Mouse (Mus musculus) kidney, postnatal 25 days (tissue): ENCODE measurements around the gene Ttc12.

ENCODE experiments used
- DNase-seq, 2 experiments: peaks; one replicate each; pipeline ENCODE4 v3.0.0; 2021; ENCODE audit warnings: mixed read lengths in 2 of 2

Gene Ttc12

DNA sequence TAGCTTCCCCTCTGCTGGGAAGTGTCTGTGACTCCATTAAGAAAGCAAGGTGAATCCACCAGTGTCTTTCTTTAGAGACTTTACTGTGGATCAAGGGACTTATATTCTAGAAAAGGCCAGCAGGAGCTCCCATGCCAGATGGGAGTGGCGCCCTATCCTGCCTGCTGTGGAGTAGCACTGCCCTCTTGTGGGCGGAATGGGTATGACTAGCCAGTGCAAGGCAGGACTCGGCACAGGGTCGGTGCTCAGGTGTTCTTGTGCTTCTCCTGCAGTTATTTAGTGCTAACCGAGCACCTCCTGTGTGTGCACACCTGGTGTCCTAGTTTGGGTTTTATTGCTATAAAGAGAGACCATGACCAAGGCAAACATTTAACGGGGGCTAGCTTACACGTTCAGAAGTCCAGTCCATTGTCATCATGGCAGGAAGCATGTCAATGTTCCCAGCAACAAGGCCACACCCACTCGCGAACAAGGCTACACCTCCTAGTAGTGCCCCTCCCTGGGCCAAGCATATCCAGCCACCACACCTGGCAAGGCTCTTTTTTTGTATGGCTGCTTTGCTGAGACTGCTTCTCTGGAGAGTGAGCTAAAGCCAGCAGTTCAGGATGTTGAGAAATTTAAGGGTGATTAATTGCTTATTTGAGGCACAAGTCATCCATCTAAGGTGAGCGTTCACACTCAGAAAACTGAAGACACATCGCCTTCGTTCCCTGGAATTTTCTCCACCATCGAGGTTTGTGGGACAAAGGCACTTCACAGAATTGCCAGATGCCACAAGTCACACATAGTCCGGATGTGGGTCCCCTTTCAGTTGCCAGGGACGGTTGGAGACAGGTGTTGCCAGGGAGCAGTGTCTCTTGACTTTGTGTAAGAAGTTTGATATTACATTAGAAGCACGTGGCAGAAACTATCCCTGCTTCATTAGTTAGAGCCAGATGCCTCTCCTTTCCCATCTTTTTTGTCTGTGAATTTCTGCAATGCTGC is 3.2 kb upstream of the Ttc12 start:
- peak; percentile 84 to 90 for DNase-seq

DNA sequence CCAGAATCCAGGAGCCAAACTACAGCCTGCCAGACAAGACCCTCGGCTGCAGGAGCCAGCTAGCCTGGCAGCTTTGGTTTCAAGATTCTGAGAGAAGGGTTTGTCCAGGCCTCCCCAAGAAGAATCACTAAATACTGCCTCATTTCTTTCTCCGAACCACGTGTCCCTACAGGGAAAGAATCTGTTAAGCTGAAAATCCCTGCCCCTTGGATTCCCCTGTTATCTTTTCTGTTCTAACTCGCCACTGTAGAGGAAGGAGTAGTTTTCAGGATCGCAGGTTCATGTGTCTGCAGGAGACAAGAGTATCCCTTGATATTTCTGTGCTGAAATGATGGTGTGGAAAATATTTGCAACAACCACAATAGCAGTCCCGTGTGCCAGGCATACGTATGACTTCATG is 2.2 kb upstream of the Ttc12 start:
- DNase-seq: no peak

DNA sequence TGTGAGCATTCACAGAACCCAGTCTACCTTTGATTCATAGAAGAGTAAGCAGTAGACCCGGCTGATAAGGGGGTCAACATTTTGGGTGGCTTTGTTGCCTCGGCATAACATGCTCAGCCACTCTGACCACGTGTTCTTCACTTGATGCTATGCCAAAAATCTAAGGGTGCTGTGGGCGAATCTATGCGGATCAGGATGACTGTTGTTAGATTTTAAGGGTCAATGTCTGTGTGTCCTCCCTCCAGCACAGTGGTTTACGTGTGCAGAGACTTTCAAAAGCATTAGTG is 1.6 kb upstream of the Ttc12 start:
- no peak for DNase-seq

DNA sequence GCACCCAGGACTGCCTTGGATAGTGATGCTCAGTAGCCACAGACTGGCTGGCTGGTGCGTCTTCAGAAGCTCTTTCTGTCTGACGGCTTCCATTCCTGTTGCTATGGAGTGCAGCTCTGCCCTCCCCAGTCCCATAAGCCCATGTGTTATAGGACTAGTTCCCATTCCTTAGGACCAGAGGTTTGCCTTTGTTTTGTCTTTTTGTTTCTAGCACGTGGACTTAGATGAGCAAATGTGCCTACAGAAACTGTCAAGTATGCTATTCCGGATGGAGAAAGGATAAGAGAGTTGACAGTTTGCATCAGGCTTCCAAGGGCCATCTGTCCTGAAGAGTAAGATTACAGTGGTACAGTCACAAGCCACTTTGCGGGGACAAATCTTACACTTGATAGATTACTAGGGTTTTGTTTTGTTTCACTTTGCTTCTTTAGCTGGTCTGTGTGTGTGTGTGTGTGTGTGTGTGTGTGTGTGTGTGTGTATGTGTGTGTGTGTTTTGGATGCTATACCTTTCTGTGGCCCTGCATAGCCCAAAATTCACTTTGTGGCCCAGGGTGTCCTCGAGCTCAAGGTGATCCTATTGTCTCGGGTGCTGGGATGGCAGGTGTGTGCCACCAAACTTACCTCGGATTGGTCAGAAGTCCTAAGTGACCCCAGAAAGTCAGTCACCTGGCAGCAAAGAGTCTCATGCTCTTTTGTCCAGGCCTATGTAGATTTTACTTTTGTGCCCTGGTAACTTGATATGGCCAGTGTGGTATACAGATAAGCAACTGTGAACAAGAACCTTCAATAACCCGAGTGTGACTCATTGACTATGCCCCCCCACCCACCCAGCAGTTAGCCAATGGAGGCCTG is 1.0 kb upstream of the Ttc12 start:
- no peak for DNase-seq

DNA sequence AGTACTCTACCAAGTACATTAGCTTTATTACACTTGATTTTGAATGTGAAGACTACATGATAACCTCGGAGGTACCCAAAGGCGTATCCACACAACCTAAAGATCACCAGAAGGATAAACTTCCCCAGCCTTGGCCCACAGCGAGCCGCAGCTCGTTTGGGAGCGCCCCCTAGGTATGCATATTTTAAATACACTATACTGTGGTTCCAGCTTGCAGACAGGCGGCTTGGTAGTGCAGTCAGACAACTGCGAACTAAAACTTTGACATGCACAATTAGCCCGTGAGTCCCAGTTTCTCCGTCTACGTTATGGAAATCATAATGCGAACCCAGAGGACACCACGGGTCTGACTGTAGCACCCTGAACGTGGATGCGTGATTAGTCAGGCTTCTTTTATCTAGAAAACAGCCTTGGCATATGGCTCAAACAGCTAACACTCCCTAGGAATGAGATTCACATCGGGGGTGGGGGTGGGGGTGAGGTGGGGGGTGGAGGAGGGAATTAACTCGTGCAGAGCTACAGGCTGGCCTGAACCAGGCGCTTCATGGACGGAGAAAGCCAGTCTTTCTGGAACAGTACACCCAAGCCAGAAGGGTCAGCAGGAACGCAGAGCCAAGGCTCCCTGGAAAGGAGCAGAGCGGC is 654 bp downstream of the Ttc12 start:
- DNase-seq: peak in 1 of 2 experiments; percentile 60

DNA sequence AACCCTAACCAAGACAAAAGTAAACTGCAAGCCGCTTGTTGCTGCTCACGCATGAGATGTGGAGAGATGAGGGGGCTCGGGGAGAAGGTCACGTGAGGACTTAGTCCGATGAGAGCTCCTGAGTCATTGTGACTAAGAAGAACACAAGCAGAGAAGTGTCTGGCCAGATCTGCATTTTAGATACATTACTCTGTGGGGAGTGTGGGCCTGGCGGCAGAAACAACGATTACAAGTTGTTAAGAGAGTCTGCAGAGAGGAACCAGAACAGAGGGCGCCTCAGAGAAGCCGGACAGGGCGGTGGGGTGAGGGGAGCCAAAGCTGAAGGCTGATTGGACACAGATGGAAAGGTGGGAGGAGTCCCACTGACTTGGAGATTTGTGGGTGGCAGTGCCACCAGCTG is 2.7 kb downstream of the Ttc12 start:
- peak in 1 of 2 experiments; percentile 10 for DNase-seq

DNA sequence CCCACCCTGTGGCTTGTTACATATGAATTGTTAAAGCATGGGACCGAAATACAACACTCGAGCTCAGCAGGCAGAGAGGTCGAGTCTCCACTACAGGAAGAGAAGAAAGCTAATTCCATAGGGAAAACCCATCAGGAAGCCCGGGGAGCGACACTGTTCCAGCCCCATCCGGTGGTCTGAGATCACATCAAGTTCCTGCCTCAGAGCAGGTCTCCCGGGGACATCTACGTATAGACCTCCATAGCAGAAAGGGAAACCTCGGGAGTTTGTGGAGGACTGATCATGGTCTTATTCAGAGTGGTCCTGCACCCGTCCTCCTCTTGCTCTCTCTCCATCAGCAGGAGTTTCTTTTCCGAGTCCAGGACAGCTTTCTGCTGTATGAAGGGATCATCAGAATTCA is 13.9 kb downstream of the Ttc12 start:
- DNase-seq: no peak

DNA sequence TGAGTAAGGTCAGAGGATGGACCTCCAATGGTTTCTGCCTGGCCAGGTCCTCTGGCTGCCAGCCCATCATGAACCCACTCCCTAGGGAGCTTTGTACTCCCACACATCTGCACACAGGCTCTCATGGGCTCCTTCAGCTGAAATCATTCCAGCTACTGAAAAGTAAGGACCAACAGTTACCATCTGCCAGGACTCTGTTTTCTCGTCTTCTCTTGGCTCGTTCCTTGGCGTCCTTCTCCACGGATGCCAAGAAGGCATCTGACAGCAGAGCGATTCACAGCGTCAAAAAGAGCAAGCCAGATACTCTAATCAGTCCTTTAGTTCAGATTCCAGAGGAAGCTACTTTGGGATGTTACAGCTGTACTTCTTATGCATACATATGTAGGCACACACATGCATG is 15.1 kb downstream of the Ttc12 start:
- no peak for DNase-seq

DNA sequence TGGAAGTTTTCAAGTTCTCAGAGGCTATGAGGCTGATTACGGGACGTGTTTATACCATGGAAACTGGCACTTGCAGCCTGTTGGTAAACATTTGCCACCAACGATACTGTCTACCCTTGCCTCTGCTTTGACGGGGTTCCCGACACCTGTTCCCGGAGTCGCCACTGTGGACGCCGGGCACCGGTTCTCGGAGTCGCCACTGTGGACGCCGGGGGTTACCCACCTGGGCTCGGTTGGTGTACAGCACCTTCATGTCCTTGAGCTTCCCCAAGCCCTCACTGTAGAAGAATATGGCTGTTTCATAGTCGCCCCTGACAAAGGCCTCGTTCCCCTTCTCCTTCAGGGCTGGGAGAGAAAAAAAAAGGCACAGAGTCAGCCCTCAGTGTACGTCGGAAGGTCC is 16.0 kb downstream of the Ttc12 start:
- no peak for DNase-seq

DNA sequence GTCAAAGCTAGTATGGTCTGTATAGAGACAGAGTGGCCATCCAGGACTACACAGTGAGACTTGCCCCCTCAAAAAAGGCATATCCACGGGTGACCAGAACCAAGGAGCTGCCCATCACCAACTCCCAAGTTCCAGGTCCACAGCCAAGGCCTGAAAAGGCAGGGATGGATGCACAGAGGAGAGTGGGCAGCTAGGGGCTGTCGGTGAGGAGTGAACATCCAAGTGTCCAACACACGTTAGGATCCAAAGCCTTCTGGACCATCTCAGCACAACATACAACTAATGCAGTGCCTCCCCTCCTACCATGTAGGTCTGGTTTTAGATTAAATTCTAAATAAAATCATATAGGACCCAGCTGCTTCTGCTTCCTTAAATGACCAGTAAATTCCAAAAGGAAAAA is 29.9 kb downstream of the Ttc12 start:
- no peak for DNase-seq

DNA sequence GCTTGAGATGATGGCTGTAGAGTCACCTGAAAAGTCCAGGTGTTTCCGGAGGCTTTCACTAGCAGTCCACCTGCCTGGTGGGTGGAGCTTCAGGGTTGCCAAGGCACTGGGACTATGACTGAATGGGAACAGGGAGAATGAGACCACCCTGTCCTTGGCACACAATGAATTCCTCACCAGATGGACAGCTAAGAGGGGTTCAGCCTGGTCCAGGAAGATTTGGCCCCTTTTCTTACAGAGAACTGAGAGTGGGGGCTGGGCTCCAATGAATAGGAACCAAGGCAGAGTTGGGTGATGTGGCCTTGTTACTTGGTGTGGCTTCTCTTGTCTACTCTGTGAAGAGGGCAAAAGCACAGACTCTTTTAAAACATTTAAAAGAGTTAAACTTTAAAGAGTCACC is 33.6 kb downstream of the Ttc12 start:
- no peak for DNase-seq

DNA sequence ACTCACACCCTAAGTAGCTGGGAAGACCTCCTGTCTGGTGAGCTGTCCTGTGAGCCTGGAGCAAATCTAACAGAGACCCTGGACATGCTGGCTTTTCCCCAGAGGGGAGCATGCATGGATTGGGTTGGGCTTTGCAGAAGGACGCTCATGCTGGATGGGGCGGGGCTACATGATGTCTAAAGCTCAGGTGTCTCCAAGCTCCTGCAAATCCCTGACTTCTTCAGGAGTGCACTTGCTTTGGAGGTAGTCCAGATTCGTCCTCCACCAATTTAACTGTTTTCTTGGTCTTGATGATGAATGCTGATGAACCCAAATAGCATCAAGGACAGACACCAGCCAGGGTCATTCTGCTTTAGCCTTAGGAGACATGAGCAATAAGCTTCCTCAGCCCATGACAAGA is 35.5 kb downstream of the Ttc12 start:
- DNase-seq: no peak

DNA sequence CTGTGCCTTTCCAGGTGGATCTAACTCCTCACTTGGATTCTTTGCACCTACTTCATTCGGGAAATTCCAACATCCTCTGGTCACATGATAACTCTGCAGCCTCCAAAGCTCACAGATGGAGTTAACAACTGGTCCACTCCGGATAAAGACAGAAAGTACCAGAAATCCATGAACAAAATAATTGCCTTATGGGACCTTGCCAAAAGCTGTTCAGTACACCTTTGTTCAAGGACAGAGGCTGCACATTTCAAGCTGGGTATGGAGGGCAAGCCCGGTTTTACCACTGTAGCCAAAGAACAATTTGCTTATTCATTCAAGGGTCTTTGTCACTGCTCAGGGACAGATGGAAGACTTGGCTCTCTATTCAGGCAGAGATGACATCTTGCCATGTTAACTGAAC is 43.4 kb downstream of the Ttc12 start:
- no peak for DNase-seq

DNA sequence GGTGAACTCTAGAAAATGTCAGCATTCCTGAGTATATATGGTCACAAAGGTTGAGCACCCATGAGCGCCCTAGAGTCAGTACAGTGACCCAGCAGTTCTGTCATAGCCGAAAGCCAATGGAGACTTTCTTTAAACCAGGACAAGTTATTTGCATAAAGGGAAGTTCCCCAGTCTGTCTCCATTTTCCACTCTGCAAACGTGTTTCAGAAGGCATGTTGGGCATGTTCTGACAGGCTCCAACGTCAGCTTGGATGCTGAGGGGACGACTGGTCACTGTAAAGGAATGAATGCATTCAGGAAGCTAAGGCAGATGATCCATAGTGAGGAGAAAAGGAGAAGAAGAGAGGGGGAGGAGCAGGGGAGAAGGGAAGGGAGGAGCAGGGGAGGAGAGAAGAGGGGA is 58.5 kb downstream of the Ttc12 start:
- DNase-seq: no peak

DNA sequence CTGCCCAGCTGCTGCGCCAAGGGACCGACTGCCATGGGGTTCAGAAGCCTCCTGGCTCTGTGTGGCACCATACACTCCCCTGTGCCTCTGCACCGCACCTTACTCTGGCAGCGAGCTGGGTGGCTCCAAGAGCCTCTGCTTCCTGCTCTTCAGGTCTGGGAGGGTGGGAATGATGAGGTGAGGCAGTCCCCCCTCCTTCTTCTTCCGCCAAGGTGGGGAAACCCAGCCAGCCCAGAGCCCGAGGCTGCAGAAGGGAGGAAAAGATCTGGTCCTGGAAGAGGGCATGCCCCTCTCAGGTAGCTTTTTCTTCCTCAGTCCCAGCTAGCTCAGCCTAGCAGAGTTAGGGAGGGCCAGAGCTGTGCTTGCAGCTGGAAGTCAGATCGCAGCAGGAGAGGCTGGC is 59.1 kb downstream of the Ttc12 start, which contains the start of gene Ankk1:
TSS of gene Ankk1 (minus strand) at position 101 of the 400 bp plus-strand sequence.
- no peak for DNase-seq

DNA sequence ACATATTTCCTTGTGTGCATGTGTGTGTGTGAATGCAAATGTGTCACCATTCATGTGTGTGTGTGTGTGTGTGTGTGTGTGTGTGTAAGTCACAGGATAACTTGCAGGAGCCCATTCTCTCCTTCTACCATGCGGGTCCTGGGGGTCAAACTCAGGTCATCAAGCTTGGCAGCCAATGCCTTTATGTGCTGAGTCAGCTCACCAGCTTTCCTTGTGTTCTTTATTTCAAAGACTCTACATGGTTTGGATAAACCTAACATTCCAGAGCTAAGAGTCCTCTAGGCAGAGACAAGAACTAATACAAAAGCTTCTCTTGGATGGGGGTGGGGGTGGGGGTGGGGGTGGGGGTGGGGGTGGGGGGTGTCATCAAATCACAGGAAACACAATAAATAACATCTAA is 60.4 kb downstream of the Ttc12 start:
- no peak for DNase-seq

DNA sequence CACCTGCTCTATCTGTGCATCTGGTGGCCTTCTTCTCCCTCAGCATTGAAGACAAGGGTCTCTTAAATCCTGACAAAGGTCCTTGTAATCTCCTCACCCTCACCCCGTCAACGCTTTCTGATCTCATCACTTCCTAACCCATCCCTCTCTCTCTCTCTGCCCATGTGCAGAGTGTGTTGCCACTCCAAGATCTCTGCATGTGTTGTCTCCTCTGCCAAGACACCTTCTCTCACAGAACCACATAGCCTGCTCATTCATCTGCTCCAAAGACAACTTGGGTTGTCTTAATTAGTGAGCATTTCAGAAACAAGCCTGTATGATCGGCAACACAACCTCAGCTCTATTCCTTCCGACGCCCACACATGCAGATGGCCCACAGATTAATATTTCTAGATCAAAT is 62.2 kb downstream of the Ttc12 start:
- DNase-seq: no peak

DNA sequence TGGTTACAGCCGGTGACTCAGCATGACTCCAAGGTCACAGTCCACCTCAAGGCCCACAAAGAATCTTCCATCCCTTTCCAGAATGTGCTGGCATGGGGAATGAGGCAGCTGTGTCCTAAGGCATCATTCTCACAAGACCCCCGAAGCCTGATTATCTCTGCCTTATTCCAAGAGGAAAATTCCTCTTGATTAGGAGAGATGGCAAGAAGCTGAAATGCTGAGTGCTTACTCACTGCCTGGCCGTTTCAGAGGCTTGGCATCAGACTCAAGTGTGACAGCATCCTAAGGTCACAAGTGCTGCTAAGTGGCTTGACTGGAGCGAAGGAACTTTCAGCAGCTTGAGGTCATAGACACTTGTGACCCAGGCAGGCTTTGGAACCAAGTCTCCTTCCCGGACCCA is 75.4 kb downstream of the Ttc12 start:
- DNase-seq: no peak

DNA sequence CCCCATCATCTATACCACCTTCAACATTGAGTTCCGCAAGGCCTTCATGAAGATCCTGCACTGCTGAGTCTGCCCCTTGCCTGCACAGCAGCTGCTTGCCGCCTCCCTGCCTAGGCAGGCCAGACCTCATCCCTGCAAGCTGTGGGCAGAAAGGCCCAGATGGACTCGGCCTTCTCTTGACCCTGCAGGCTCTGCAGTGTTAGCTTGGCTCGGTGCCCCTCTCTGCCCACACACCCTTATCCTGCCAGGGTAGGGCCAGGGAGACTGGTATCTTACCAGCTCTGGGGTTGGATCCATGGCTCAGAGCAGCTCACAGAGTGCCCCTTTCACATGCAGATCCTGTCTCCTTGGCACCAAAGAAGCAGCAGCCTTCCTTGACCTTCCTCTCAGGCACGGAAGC is 79.0 kb downstream of the Ttc12 start:
- DNase-seq: no peak

DNA sequence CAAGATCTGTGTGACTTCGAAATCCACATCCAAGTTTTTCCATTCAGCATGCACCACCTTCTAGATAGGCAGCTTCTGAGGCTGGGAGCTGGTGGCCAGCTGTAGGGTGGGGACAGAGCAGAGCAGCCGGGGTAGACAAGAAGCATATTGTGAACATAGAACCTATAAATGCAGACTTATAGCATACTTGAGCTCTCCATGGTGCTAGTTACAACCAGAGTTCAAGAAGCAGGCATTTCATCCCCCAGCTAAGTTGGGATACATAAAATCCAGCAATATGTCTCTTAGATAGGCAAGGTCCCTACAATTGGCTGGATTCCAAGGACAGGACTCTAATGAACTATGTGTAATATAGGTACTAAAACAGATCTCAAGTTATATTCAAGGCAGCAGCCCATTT is 82.3 kb downstream of the Ttc12 start:
- no peak for DNase-seq

DNA sequence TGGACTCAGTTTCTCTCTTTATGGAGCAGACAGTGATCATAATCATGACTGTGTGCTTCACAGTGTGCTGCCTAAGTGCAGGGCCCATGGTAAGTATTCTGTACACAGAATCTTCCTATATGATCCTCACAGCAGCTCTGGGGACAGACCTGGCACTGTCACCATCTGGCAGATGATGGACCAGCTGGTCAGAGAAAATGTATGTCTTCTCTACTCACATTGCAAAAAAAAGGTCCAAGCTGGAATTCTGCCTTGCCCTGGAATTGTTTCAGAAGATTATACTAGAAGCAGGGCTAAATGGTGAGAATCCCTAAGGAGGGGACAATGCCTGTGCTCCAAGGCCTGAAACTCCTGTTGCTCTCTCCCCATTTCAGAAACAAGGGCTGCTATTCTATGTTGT is 90.0 kb downstream of the Ttc12 start:
- no peak for DNase-seq

DNA sequence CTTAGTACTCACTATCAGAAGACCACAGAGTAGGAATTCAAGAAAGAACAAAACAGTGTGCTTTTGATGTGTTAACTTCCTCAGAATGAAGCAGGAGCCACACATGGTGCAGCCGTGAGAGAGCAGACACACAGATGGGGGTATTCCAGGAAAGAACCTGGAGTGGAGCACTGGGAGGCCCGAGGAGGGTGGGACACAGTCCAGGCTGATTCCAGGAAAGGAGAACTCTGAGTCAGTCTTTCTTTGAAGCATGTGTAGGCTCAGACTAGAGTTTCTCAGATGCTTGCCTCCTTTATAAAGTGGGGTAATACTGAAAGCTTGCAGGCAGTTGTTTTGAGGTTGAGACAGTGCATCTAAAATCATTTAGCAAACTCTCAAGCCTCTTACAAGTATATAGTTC is 93.8 kb downstream of the Ttc12 start:
- no peak for DNase-seq
